Mouse (Mus musculus): ENCODE measurements at regions not wholly inside any gene's neighbourhood (a gene's known extent, or its start where the extent isn't known, plus 50 kb on each side); places are given as distances from the start of the nearest gene placed in this dataset.

DNA sequence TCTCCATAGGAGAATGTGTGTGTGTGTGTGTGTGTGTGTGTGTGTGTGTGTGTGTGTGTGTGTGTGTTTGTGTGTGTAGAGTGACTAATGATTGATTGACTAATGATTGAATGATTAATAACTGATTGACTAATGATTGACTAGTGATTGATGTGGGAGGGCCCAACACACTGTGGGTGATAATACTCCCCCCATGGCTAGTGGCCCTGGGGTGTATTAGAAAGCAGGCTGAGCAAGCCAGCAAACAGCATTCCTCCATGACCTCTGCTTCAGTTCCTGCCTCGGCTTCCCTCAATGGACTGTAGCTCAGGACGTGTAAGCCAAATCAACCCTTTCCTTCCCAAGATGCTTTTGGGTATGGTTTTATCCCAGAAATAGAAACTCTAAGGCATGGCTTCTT lies 114.1 kb upstream of the Rreb1 start:
- DNase-seq: no peak

DNA sequence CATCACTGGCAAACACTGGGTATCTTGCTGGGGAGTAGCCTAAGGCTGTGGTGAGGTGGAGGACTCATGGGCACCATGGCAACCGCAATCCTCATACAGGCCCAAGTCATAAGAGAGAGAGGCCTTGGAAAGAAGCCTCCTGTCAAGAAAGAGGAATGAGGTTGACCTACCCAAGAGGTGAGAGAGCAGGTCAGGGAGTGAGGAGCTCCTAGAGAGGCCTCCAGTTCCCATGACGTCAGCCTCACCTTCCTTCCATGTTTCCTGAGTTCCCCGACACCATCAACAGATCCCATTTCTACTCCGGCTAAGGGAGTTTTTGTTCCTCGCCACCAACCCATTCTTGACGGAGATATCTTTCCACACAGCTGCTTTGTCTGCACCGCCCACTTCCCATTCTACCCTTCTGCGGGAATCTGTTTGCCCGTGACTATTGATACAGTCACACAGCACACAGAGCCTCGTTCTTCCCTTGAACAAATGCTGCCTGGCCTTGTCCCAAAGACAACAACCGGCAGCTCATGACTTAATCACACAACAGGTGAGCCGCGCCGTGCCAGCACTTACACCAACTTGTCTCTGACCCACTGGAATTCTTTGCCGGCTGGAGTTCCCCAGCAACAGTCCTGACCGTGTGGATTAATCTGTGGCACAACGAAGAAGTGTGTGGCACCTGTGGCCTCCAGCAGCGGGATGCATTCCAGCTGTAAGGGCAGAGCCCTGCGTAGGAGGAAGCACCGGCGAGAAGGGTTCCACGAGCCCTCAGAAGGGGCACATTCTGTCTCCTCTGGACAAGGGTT lies 111.8 kb upstream of the Rreb1 start:
- DNase-seq: no peak

DNA sequence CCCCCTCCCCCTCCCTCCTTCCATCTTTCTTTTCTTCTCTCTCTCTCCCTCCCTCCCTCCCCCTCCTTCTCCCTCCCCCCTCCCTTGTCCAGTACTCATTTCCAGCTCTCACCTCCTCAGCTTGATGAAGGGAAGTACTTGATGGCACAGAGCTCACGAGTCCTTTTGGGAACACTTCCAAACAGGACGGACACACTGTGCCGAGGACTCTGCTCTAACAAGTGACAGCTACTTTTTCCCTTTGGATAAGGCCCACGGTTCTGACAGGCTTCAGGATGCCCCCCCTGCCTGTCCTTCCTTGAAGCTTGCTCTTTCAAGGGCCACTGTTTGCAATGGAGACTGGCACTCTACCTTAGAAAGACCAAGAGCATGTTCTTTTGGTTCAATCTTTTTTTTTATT lies 110.8 kb upstream of the Rreb1 start:
- DNase-seq: no peak

DNA sequence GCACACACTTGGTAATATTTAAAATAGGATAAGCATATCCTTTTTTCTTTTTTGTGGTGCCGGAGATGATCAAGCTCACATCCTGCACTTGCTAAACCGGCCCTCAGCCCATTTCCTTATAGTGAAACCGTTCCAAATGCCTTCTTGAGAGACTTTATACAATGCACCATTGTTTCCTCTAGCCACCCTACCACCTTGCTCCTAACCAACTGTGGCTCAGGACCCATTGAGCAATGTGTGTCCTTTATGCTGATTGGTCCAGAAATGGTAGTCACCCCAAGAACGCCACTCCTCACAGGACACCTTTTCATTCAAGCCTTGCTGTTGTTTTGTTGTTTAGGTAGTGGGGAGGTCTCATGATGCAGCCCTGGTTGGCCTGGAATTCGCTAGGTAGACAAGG lies 110.3 kb upstream of the Rreb1 start:
- DNase-seq: no peak

DNA sequence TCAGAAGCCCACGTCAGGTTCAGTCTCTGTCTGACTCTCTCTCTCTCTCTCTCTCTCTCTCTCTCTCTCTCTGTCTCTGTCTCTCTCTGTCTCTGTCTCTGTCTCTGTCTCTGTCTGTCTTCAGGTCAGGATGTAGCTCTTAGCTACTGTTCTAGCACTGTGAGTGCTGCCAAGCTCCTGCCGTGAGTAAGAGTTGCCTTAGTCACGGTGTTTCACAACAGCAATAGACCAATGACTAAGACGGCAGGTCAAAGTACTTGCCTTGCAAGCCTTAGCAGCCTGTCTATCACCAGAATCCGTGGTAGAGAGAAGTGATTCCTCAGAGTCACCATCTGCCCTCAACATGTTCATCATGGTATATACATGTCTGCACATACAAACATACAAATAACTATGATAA lies 107.1 kb upstream of the Rreb1 start:
- peak; percentile 53 for DNase-seq

DNA sequence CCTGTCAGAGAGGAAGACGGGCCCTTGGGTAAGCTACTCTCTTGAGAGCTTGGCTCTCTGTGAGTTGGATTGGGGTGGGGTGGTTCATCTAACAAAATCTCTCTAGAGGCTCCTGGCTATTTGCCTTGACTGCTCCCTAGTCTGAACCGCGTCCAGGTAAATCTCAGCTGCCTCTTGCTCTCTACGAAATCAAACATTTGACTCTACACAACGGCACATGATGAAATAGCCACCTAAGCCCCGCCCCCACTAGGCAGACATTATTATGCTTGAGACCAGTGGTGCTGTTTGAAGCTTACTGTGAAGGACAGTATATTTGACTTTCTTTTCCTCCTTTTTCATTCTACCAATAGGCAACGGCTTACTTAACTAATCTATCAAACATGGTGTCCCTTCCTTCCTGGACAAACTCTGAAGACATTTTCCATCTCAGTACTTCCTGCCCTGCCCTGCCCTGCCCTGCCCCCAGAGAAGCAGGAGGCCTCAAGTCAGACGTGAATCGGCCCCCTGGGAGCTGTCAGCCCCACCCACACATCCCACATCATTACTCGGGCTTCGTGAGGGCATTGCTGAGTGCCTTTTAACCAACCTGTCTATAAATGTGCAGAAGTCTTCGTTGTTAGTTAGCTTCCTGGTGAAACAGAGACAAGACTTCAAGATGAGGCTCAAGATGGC lies 103.4 kb upstream of the Rreb1 start:
- DNase-seq: no peak

DNA sequence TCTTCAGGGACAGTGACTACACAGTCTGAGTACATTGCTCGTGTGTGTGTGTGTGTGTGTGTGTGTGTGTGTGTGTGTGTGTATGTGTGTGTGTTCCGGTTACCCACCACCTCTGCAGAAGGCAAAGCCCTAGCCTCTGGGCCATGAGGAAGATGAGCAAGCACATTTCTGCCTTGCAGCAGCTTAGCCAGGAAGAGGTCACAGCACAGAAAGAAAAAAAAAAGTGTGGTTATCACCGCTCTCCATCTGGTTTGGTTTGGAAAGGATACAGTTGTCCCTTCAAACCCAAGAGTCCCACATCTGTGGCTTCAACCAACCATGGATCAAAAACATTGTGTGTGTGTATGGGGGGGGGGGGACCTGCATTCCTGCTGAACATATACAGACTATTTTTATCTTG lies 102.5 kb upstream of the Rreb1 start:
- no peak for DNase-seq

DNA sequence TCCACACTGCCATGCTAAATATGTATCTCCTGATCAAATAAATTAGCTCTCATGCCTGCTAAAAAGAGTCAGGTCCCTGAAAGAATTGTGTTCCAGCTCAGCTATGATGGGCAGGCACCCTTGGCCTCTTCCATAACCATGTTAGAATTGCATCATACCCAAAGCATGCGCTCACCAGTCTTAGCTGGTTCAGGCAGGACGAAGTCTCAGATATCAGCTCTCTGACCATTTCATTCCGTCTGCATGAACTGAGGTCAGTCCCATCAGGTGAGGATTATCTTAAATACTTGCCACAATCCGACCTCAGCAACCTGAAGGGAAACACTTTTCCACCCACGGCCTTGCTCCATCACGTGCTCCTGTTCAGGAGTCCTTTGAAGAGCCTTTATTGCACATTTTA lies 101.3 kb upstream of the Rreb1 start:
- no peak for DNase-seq

DNA sequence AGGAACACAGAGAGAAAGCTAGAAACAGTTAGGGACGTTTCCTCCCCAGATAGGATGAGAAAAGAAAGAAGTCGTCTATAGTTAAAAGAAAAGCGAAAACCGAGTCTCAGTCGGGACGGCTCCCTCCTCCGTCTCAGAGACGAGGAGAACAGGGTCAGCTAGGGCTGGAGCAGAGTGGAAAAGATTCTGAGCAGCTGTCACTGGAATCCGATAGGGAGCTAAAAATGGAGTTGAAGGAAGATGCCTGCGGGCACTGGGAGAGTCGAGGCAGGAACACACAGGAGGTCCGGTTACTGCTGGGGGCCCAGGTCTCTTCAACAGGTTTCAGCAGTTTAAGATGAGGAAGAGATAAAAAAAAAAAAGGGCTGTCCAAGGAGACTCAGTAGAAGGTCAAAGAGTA lies 99.9 kb upstream of the Rreb1 start:
- no peak for DNase-seq

DNA sequence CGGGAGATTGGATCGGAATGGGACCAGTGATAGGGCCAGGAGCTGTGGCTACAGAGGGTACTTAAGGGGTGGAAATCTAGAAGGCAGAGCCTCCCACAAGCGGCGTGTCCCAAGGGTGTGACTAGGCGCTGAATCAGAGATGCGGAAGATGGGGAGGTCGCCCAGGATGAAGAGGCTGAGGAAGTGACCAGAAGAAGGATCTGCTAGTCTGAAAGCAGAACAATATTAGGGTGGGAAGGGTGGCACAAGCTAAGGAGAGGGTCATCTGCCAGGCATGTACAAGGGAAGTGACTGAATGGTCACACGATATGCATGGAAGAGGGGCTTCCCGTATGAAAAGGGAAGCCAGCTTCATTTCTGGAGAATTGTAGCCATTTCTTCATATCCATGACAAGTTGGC lies 99.4 kb upstream of the Rreb1 start:
- DNase-seq: no peak

DNA sequence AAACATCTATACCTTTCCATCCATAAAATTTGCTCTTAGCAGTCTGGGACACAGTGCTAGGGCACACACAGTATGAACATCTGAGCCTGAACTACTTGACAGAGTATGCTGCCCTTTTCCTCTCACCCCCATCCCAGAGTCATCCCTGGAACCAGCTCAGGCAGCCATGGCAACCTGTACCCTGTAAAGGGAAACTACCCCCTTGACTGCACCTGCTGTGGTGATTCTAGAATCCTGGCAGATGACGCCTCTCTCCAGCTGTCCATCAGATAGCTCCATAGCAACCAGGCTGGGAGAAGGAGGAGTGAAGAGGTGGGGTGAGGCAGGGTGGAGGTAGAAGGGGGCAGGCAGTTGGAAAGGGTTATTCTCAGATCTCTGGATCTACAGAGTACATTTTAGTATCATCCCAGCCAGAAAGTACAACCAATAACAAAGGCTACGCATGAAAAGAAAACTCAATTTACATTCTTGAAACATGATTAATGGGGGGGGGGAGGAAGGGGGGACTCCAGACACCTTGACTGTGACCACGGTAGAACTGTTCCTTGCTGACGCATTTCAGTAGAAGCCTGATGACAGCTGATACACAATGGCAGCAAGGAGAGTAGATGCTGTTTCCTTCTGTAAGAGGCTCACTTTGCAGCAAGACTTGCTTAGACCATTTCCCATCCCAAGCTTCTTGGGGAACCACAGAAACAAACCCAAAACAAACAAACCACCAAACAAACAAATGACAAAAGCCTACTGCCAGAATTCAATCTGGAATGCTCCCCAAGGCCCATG lies 97.2 kb upstream of the Rreb1 start:
- no peak for DNase-seq

DNA sequence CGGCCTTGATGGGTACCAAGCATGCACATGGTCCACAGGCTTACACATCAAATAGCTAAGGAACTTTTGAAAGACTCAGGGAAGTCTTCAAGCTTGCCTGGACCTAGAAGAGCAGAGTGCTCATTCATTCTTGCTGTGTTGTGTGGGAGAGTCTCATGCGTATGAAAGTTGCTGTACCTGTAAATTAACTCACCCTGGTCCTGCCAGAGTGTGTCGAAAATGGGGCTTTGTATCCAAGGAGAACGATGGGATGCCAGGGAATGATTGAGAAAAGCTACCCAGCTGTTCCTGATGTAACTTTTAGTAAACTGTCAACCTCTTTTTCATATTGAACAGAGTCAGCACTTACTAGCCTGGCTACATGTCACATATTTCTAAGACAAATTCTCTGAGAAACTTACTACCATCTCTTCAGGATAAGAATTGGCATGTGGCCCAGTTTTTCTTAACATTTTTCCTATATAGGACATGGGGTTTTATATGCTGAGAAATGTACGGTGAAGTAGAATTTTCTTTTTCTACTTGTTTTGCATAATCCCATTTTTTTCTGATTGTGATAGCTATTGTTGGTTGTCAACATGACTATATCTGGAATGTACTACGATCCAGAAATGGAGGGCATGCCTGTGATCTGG lies 95.0 kb upstream of the Rreb1 start:
- no peak for DNase-seq

DNA sequence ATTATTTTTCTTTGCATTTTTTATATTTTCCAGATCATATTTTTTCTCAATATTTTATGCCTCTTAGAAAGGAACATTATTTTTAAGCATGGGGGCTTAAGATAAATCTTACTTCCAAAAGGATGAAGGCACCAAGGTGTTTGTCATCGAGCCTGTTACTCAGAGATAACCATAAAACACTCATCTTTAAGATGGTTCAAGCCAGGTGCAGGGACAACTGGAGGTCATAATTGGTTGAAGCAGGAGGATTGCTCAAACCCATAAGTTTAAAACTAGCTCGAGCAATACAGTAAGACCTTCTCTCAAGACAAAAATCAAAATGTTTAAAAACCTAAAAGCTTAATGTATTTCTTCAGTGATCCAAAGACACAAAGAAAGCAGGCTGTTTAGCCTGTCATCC lies 92.6 kb upstream of the Rreb1 start:
- DNase-seq: no peak

DNA sequence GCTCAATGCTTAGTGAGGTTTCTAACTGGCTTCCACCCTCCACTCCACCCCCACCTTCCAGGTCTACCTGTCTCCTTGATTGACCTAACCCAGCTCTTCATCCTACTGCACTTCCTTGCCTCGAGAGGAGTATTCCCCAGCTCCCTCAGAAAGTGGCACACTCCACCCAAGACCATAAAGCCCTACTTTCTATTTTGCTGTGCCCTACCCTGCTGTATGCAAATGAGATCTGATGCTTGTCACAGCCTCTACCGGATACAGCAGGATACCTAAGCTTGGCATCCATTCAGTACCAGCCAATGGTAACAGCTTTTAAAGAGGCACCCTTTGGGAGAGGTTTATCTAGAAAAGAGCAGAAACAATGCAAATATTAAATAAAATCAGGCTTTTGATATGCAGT lies 92.1 kb upstream of the Rreb1 start:
- DNase-seq: no peak

DNA sequence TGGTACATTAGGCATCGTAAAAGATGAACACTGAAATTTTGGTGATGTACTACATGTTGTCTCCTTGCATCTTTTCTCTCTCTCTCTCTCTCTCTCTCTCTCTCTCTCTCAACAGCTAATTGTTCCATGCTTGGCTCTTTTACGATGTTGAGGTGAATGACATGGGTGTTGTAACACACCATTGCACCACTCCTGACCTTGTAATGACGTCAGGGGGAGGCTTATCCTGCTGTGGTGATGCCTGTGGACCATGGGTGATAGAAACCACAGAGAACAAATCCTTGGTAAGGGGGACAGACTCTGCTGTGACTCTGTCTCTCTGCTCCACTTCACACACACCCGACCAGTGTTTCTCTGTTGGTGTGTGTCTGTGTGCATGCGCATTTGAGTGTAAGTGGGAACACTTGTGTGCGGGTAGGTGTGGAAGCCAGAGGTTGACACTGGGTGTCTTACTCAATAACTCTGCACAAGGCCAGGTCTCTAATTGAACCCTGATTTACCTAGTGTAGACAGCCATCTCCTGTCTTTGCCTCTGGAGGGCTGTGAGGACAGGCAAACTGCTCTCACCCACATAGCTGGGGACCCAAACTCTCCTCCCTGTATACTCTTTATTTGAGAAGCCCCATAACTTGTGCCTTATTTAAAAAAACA lies 88.9 kb upstream of the Rreb1 start:
- peak; percentile 69 for DNase-seq

DNA sequence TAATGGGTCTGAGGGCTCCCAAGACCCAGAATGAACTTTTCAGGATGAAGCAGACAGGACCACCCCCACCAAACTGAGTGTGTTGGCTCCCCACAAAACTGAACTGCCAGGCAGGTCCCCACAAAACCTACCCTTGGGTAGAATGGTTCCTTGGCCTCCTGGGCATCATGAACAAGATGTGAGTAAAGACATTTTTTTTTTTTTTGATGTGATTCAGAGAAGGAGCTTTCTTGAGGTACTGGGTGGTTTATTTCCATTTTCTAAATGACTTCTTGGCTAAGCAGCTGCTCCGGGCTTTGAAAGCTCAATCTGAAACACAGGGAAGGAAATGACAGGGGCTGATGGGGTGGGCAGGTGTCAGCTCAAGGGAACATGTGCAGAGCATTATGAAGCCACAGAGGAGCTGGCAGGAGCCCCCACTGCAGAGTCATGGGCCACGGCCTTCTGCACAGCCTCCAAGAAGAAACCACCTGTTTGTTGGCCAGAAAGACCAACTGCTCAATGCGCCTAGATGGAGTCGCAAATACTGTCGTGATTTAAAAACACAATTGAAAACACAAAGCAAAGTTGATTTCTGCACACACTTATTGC lies 86.2 kb upstream of the Rreb1 start:
- DNase-seq: no peak

DNA sequence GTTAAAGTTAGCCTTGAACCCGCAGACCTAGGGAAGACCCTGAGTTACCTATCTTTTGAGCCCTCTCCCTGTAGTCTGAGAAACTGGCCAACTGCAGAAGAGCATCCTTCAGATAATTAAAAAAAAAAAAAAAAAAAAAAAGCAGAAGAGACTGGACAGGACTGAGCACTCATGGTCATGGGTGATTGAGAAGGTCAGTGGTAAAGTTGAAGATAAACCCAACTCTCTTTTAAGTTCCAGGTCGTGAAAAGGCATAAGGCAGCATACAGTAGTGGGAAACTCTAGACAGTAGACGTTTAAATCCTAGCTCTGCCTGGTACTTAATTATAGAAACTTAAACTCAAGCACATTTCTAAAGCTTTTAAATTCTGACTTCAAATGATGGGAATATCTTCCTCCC lies 84.6 kb upstream of the Rreb1 start:
- DNase-seq: no peak

DNA sequence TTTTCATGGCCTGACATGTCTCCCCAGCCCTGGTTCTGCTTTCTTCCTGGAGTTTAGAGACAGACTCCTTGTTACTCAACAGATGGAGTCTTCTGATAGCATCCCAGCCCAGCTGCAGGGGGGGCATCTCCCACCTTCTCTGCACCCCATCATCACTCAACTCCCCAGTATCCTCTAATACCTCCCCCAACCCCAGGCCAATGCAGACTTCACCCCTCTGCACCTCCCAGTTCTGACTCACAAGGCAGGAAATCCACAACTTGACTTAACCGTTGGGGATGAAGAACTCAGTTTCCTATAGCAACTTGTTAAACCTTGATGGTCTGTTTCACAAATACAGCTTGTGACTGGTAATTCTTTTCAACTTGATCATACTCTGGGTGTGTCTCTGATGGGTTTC lies 73.7 kb upstream of the Rreb1 start:
- DNase-seq: no peak

DNA sequence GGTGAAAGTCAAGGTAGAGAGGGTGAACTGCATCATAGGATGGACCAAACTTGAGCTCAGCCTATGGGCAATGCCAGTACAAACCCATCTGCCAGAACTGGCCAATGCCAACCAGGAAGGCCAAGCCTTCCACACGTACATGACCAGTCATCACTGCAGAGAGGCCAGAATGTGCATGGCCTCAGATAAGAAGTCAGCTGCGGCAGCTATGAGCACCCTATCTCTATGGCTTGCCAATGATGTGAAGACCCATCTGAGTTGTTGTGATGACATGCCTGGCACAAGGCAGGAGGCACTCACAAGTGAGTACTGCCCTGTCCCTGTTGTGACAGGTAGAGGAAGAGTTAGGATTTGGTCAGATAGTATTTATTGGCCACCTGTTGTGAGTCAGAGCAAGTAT lies 72.7 kb upstream of the Rreb1 start:
- DNase-seq: no peak

DNA sequence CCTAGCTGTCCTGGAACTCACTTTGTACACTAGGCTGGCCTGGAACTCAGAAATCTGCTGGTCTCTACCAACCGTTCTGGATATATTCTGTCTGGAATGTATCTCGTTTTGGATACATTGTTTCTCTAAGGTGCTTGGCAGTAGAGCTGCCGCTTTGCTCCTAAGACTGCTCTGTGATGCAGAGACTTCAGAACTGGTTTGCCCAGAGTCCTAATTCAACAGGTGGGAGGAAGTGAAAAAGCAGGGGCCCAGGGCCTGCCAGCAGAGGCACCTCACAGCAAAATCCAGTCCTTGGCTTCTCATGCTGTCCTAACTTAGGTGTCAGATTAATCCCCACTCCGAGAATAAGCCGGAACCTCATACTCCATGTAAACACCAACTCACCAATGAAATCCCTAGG lies 67.3 kb upstream of the Rreb1 start:
- DNase-seq: no peak

DNA sequence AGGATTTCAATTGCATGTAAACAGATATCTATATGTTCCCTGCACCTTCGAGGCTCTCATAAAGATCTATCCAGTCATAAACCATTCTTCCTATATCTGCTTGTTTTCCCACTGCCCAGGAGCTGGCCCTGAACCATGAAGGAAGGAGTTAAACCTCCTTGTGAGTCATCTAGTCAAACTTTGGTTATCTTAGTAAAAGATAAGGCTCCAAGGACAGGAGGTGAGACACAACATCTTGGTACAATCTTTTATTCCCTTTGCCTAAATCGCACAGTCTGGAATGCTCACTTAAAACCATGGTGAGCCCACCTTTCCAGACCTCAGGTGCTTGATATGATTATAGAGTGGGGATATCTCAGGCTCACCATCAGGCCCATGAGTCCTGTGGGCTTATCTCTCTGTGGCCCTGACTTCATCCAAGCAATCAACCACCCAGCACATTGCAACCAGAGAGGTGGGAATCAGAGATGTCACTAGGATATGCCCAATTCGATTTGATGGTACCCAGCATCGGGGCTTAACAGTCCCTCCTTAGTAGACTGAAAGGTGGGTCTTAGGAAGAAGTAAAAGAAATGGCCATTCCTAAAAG lies 65.2 kb upstream of the Rreb1 start:
- no peak for DNase-seq
